Comparison of ENCODE assay signal across 12 mouse cellular contexts in genomic region chr7:111048920-111049319, GRCm38 (mm10).
"Had no signal": no experiment of that assay in that cellular context is flagged by ENCODE, and none has a peak within 500 bp of the region (broad histone marks: within the 10 kb centered on the region; RNA-seq: fewer than 3 reads in every experiment).

No protein-coding gene starts in this region.

- H3K4me2 ChIP-seq: heart, embryonic 12.5 days; hindbrain, embryonic 13.5 days; hindbrain, embryonic 15.5 days; limb, embryonic 13.5 days; limb, embryonic 15.5 days; liver, embryonic 11.5 days had no signal

- H3K27me3 ChIP-seq: heart, embryonic 12.5 days; hindbrain, embryonic 13.5 days; hindbrain, embryonic 15.5 days; limb, embryonic 13.5 days; limb, embryonic 15.5 days had no signal

- H3K4me1 ChIP-seq: hindbrain, embryonic 10.5 days; hindbrain, embryonic 13.5 days; hindbrain, embryonic 15.5 days; limb, embryonic 13.5 days; limb, embryonic 15.5 days had no signal

- H3K9ac ChIP-seq: forebrain, postnatal 0 days; heart, embryonic 12.5 days; hindbrain, embryonic 13.5 days; hindbrain, embryonic 15.5 days; limb, embryonic 13.5 days; limb, embryonic 15.5 days; liver, embryonic 14.5 days had no signal

- H3K27ac ChIP-seq: gastrocnemius, adult 2 months; heart, embryonic 10.5 days; hindbrain, embryonic 10.5 days; hindbrain, embryonic 13.5 days; hindbrain, embryonic 15.5 days; hindbrain, postnatal 0 days; limb, embryonic 13.5 days; limb, embryonic 15.5 days; liver, embryonic 14.5 days had no signal

- H3K4me3 ChIP-seq: gastrocnemius, adult 2 months; heart, embryonic 10.5 days; heart, embryonic 12.5 days; hindbrain, embryonic 10.5 days; hindbrain, embryonic 13.5 days; hindbrain, embryonic 15.5 days; limb, embryonic 13.5 days; limb, embryonic 15.5 days had no signal

- H3K9me3 ChIP-seq: heart, embryonic 10.5 days; heart, embryonic 12.5 days; hindbrain, embryonic 10.5 days; hindbrain, embryonic 13.5 days; hindbrain, embryonic 15.5 days; limb, embryonic 13.5 days; limb, embryonic 15.5 days had no signal
